Mouse (Mus musculus) limb, embryonic 11.5 days (tissue): Measurements from ENCODE around the gene Gdf1. TPM values are rescaled to one million over a fixed set of nuclear protein-coding genes. Genes with fewer than 3 reads are reported as not detected.

ENCODE experiments used
- ATAC-seq: fragments of 200-750 bp; cut with Nextera tagmentation; 2 replicates; pipeline ENCODE4 v1.8.0; 2017; ENCODE audit warnings: low read depth; ENCODE audit not compliant: insufficient number of reproducible peaks, low FRiP score, low TSS enrichment
- DNase-seq: peaks from one replicate; pipeline ENCODE4 v3.0.0-alpha.2; 2015; ENCODE audit warnings: low spot score
- H3K27ac ChIP-seq: fragments of 300-500 bp; sonication (generic); replicated peaks from 2 replicates; pipeline ENCODE4 v1.5.1; 2014; ENCODE audit warnings: low read depth, mild to moderate bottlenecking, low read length
- H3K27me3 ChIP-seq: fragments of 300-500 bp; sonication (generic); 2 replicates; pipeline ENCODE4 v1.6.1; 2014; ENCODE audit warnings: mild to moderate bottlenecking, low read length, mixed read lengths; ENCODE audit not compliant: control insufficient read depth, insufficient read depth
- H3K36me3 ChIP-seq: fragments of 300-500 bp; sonication (generic); 2 replicates; pipeline ENCODE4 v1.6.1; 2014; ENCODE audit warnings: mild to moderate bottlenecking, low read length, moderate library complexity, mixed read lengths; ENCODE audit not compliant: control insufficient read depth, insufficient read depth
- H3K4me1 ChIP-seq: fragments of 300-500 bp; sonication (generic); 2 replicates; pipeline ENCODE4 v1.6.1; 2014; ENCODE audit warnings: low read length, mixed read lengths; ENCODE audit not compliant: control insufficient read depth, insufficient read depth
- H3K4me2 ChIP-seq: fragments of 300-500 bp; sonication (generic); 2 replicates; pipeline ENCODE4 v1.6.1; 2014; ENCODE audit warnings: low read depth, mild to moderate bottlenecking, moderate library complexity; ENCODE audit not compliant: severe bottlenecking
- H3K4me3 ChIP-seq: fragments of 300-500 bp; sonication (generic); 2 replicates; pipeline ENCODE4 v1.5.1; 2014; ENCODE audit warnings: low read depth, low read length
- H3K9ac ChIP-seq: fragments of 300-500 bp; sonication (generic); 2 replicates; pipeline ENCODE4 v1.6.1; 2014; ENCODE audit warnings: mild to moderate bottlenecking, low read length
- H3K9me3 ChIP-seq: fragments of 300-500 bp; sonication (generic); 2 replicates; pipeline ENCODE4 v1.6.1; 2016; ENCODE audit warnings: low read length; ENCODE audit not compliant: control insufficient read depth
- WGBS: fragments of 180-500 bp; shearing (Covaris S2); extraction: QIAGEN DNeasy Blood & Tissue Kit; methylation state at CpG from one replicate; pipeline ENCODE4 v1.1.7; 2014; 5-methylcytosine and 5-hydroxymethylcytosine counted together
- polyA plus RNA-seq: library from polyadenylated mRNA; unstranded; fragments of >200 nt; fragmentation: Nextera tagmentation; extraction: Ambion mirVana; gene quantifications from 2 replicates; pipeline ENCODE4 v1.2.1, GENCODE M21; 2014

Gdf1 gene
- 2.9 and 4.2 TPM in 2 replicates for polyA plus RNA-seq

GRCm38 (mm10) chr8:70329124-70329834 is at the start of gene Gdf1:
Gene Gdf1, plus strand, starts transcription at chr8:70329817.
- peak; percentile 11; the same call in 1 of the 2 replicates for ATAC-seq
- Histone ChIP-seq H3K9ac (peak within 1 kb of the TSS; percentile 36; the same call in 1 of the 2 replicates), H3K27me3 (no peaks in the 10 kb centered on the region), H3K27ac (no peak within 1 kb of the TSS), H3K4me1 (peaks cover 22% of the 10 kb centered on the region), H3K4me2 (peak within 1 kb of the TSS; percentile 35), H3K4me3 (peak within 1 kb of the TSS; percentile 19), H3K36me3 (peaks cover 23% of the 10 kb centered on the region), H3K9me3 (no peaks in the 10 kb centered on the region)
- 25% methylated on average over 14 of the region's 14 CpGs for WGBS
- DNase-seq = peak; percentile 47

- Histone ChIP-seq H3K4me2 (no peak overlapping the region), H3K4me3 (no peak overlapping the region), H3K27me3 (no peaks in the 10 kb centered on the region), H3K36me3 (peaks cover 10% of the 10 kb centered on the region), H3K4me1 (peaks cover 10% of the 10 kb centered on the region; the same call in 1 of the 2 replicates), H3K9me3 (no peaks in the 10 kb centered on the region), H3K27ac (no peak overlapping the region), H3K9ac (no peak overlapping the region)
- no peak for ATAC-seq
- 59% methylated on average over 3 of the region's 3 CpGs for WGBS
- no peak for DNase-seq
Measured at GRCm38 (mm10) chr8:70281001-70281400, 48.6 kb upstream of the Gdf1 start.

GRCm38 (mm10) chr8:70282603-70283135 is 46.9 kb upstream of the Gdf1 start, which contains the start of gene Homer3:
Gene Homer3, plus strand, starts transcription at chr8:70282827.
- Histone ChIP-seq H3K4me1 (peaks cover 10% of the 10 kb centered on the region; the same call in 1 of the 2 replicates), H3K36me3 (peaks cover 24% of the 10 kb centered on the region), H3K4me2 (peak within 1 kb of the TSS; percentile 88), H3K9me3 (peaks cover 4% of the 10 kb centered on the region; the same call in 1 of the 2 replicates), H3K27me3 (no peaks in the 10 kb centered on the region), H3K27ac (peak within 1 kb of the TSS; percentile 38), H3K9ac (peak within 1 kb of the TSS; percentile 98), H3K4me3 (peak within 1 kb of the TSS; percentile 98)
- ATAC-seq (peak; percentile 85), DNase-seq (peak; percentile 94)
- WGBS = under 1% methylated on average over 36 of the region's 36 CpGs

- 1% methylated on average over 48 of the region's 55 CpGs for WGBS
- peak; percentile 56 for ATAC-seq
Measured at GRCm38 (mm10) chr8:70283136-70284077, 46.2 kb upstream of the Gdf1 start.

GRCm38 (mm10) chr8:70284421-70284820 is 45.2 kb upstream of the Gdf1 start:
- WGBS = 83% methylated on average over 5 of the region's 5 CpGs
- no peak for ATAC-seq
- no peak overlapping the region for H3K4me3 ChIP-seq
- H3K36me3 ChIP-seq = peaks cover 26% of the 10 kb centered on the region
- DNase-seq = no peak
- no peak overlapping the region for H3K9ac ChIP-seq
- H3K4me1 ChIP-seq = peaks cover 10% of the 10 kb centered on the region; the same call in 1 of the 2 replicates
- peaks cover 4% of the 10 kb centered on the region; the same call in 1 of the 2 replicates for H3K9me3 ChIP-seq
- no peaks in the 10 kb centered on the region for H3K27me3 ChIP-seq
- no peak overlapping the region for H3K27ac ChIP-seq
- peak overlapping the region; percentile 25; the same call in 1 of the 2 replicates for H3K4me2 ChIP-seq

More at GRCm38 (mm10) chr8:70283136-70284077, 46.2 kb upstream of the Gdf1 start:
- Histone ChIP-seq H3K4me2 (peak overlapping the region; percentile 88), H3K27ac (peak overlapping the region; percentile 38), H3K36me3 (peaks cover 26% of the 10 kb centered on the region), H3K27me3 (no peaks in the 10 kb centered on the region), H3K9ac (peak overlapping the region; percentile 98), H3K4me1 (peaks cover 10% of the 10 kb centered on the region; the same call in 1 of the 2 replicates), H3K9me3 (peaks cover 4% of the 10 kb centered on the region; the same call in 1 of the 2 replicates), H3K4me3 (peak overlapping the region; percentile 98)
- DNase-seq = no peak

GRCm38 (mm10) chr8:70285304-70285703 is 44.3 kb upstream of the Gdf1 start:
- Histone ChIP-seq H3K9ac (no peak overlapping the region), H3K27ac (no peak overlapping the region), H3K4me3 (no peak overlapping the region), H3K27me3 (no peaks in the 10 kb centered on the region), H3K4me1 (peaks cover 10% of the 10 kb centered on the region; the same call in 1 of the 2 replicates), H3K4me2 (no peak overlapping the region), H3K36me3 (peaks cover 26% of the 10 kb centered on the region), H3K9me3 (peaks cover 4% of the 10 kb centered on the region; the same call in 1 of the 2 replicates)
- ATAC-seq (no peak), DNase-seq (no peak)
- WGBS = 97% methylated on average over 15 of the region's 15 CpGs

GRCm38 (mm10) chr8:70286737-70287136 is 42.9 kb upstream of the Gdf1 start:
- peaks cover 8% of the 10 kb centered on the region; the same call in 1 of the 2 replicates for H3K4me1 ChIP-seq
- H3K27me3 ChIP-seq = no peaks in the 10 kb centered on the region
- no peak overlapping the region for H3K27ac ChIP-seq
- ATAC-seq = no peak
- peaks cover 4% of the 10 kb centered on the region; the same call in 1 of the 2 replicates for H3K9me3 ChIP-seq
- peaks cover 35% of the 10 kb centered on the region for H3K36me3 ChIP-seq
- no peak for DNase-seq
- H3K4me3 ChIP-seq = no peak overlapping the region
- 92% methylated on average over 8 of the region's 8 CpGs for WGBS
- no peak overlapping the region for H3K4me2 ChIP-seq
- no peak overlapping the region for H3K9ac ChIP-seq
